Mouse (Mus musculus) heart, postnatal 0 days (tissue): ENCODE results near the gene Ppm1f.

Experiments used
- CTCF ChIP-seq: IDR thresholded peaks from 2 replicates; pipeline ENCODE4 v1.5.1; 2016; ENCODE audit warnings: antibody characterized with exemption, control low read depth, low read depth
- EP300 ChIP-seq: IDR thresholded peaks from 2 replicates; pipeline ENCODE4 v1.6.1; 2016; ENCODE audit warnings: antibody characterized with exemption, low read depth

DNA sequence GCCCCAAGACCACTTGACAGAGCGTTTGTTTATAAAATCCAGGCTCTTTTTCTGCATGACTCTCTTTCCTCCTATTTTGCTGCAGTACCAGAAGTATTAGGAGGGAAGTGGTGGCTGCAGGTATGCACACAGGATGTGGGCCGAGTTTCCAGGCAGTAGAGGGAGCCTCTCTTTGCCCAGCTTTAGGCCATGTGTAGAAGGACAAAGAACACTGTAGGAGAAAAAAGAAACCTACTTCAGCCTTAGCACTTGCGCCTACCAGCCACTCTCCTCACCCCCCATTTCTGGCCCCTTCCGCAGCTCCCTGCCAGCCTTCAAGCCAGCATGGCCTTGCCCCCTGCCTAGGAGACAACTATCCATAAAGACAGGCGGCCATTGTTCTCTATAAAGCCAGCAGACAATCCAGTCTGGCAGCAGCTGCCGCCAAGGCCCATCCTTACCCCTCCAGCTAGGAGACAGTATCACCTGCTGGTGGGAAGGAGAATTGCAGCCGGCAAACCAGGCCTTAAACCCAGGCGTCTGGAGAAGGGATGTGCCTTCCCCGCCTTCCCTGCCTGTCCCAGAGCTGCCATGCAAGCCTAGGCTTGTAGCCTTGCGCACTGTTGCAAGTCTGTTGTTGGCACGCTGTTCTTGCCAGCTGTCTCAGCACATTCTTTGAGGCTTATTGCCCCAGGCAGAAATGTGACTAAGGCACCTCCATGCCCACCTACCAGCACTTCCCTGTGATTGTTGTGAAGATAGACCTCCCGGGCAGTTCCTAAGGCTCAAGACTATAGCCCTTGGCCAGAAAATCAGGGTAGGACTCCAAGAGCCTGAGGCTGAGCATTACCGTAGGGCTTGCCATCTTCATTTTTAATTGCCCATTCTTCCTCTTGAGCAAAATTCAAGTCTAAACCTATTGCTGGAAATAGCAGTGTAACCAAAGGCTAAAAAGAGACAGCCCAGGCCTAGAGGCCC, 15.7 kb downstream of the Ppm1f start:
- TF ChIP-seq CTCF, result peak; percentile 95
- no peak for TF ChIP-seq EP300
